Mouse (Mus musculus): Measurements from ENCODE around the gene Gnai3. TPM values are rescaled to one million over a fixed set of nuclear protein-coding genes. Genes with fewer than 3 reads are reported as not detected.

Gene Gnai3
- total RNA-seq (2014; rRNA removed) = 89.5 and 92.8 TPM in 2 replicates
- 19.0 and 24.6 TPM in 2 replicates for polyA plus RNA-seq (2012; rRNA removed)

GRCm38 (mm10) chr3:108145534-108146445 is at the start of gene Gnai3:
Gene Gnai3, minus strand, starts transcription at chr3:108146146.
- under 1% methylated on average over 63 of the region's 63 CpGs for WGBS
- H3K27ac ChIP-seq (replicated peaks; ENCODE audit: insufficient read depth, low read depth, low read length) = peak within 1 kb of the TSS; percentile 79
- DNase-seq (ENCODE audit: extremely low read depth, low read depth, low spot score) = peak; percentile 84
- peaks cover 15% of the 10 kb centered on the region; the same call in 1 of the 2 replicates for H3K79me2 ChIP-seq (ENCODE audit: control insufficient read depth, insufficient read depth, low read length)
- TF ChIP-seq CTCF (IDR thresholded peaks at IDR 0.05; ENCODE audit: low read depth, low read length) (no peak), POLR2A (IDR thresholded peaks at IDR 0.05; ENCODE audit: extremely low read depth, insufficient read depth, low read length) (peak; percentile 78; the same call in 1 of the 2 replicates)
- peaks cover 5% of the 10 kb centered on the region; the same call in 1 of the 2 replicates for H3K4me1 ChIP-seq (ENCODE audit: control insufficient read depth, insufficient read depth, low read length)
- H3K36me3 ChIP-seq (ENCODE audit: control insufficient read depth, insufficient read depth, low read length) = peaks cover 2% of the 10 kb centered on the region; the same call in 1 of the 2 replicates
- peak within 1 kb of the TSS; percentile 92 for H3K9ac ChIP-seq (ENCODE audit: low read depth, low read length)
- H3K4me3 ChIP-seq (ENCODE audit: insufficient read depth, low read depth, low read length) = peak within 1 kb of the TSS; percentile 86
- H3K27me3 ChIP-seq (ENCODE audit: control insufficient read depth, insufficient read depth, low read length) = no peaks in the 10 kb centered on the region

- Histone ChIP-seq H3K9ac (ENCODE audit: low read depth, low read length) (no peak overlapping the region), H3K27ac (replicated peaks; ENCODE audit: insufficient read depth, low read depth, low read length) (no peak overlapping the region), H3K27me3 (ENCODE audit: control insufficient read depth, insufficient read depth, low read length) (no peaks in the 10 kb centered on the region), H3K4me1 (ENCODE audit: control insufficient read depth, insufficient read depth, low read length) (peaks cover 2% of the 10 kb centered on the region; the same call in 1 of the 2 replicates), H3K36me3 (ENCODE audit: control insufficient read depth, insufficient read depth, low read length) (no peaks in the 10 kb centered on the region), H3K79me2 (ENCODE audit: control insufficient read depth, insufficient read depth, low read length) (no peaks in the 10 kb centered on the region), H3K4me3 (ENCODE audit: insufficient read depth, low read depth, low read length) (no peak overlapping the region)
- DNase-seq (ENCODE audit: extremely low read depth, low read depth, low spot score) = no peak
- WGBS = 88% methylated on average over 4 of the region's 4 CpGs
- TF ChIP-seq POLR2A (IDR thresholded peaks at IDR 0.05; ENCODE audit: extremely low read depth, insufficient read depth, low read length) (no peak), CTCF (IDR thresholded peaks at IDR 0.05; ENCODE audit: low read depth, low read length) (no peak)
Measured at GRCm38 (mm10) chr3:108195287-108195686, 49.3 kb upstream of the Gnai3 start.

- Histone ChIP-seq H3K27ac (replicated peaks; ENCODE audit: insufficient read depth, low read depth, low read length) (no peak overlapping the region), H3K36me3 (ENCODE audit: control insufficient read depth, insufficient read depth, low read length) (no peaks in the 10 kb centered on the region), H3K4me3 (ENCODE audit: insufficient read depth, low read depth, low read length) (no peak overlapping the region), H3K4me1 (ENCODE audit: control insufficient read depth, insufficient read depth, low read length) (no peaks in the 10 kb centered on the region; the same call in 1 of the 2 replicates), H3K27me3 (ENCODE audit: control insufficient read depth, insufficient read depth, low read length) (no peaks in the 10 kb centered on the region), H3K79me2 (ENCODE audit: control insufficient read depth, insufficient read depth, low read length) (no peaks in the 10 kb centered on the region), H3K9ac (ENCODE audit: low read depth, low read length) (no peak overlapping the region)
- TF ChIP-seq CTCF (IDR thresholded peaks at IDR 0.05; ENCODE audit: low read depth, low read length) = no peak
- no peak for TF ChIP-seq POLR2A (IDR thresholded peaks at IDR 0.05; ENCODE audit: extremely low read depth, insufficient read depth, low read length)
- DNase-seq (ENCODE audit: extremely low read depth, low read depth, low spot score) = no peak
- WGBS = 79% methylated on average over 4 of the region's 4 CpGs
Measured at GRCm38 (mm10) chr3:108193686-108194085, 47.7 kb upstream of the Gnai3 start.

DNA sequence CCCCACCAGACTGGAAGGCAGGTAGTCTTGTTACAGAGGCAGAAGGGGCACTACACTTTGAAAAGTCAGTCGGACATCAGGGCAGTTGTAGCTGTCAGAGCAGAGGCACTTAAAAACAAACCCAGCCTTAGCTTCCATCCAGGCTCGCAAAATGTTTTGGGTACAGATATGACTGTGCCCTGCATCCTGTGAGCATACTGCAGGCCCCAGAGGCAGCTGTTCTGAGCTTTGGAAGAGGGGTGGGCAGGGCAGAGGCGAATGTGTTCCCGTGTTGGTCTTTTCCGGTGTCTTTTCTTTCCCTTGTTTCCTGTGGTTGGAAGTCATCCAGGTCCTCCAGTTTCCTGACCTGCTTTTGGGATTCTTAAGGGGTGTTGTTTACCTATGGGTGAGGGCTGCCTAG is 44.0 kb upstream of the Gnai3 start:
- no peak overlapping the region for H3K4me3 ChIP-seq (ENCODE audit: insufficient read depth, low read depth, low read length)
- H3K27ac ChIP-seq (replicated peaks; ENCODE audit: insufficient read depth, low read depth, low read length) = no peak overlapping the region
- WGBS = 60% methylated on average over 5 of the region's 5 CpGs
- DNase-seq (ENCODE audit: extremely low read depth, low read depth, low spot score) = no peak
- no peaks in the 10 kb centered on the region for H3K27me3 ChIP-seq (ENCODE audit: control insufficient read depth, insufficient read depth, low read length)
- peaks cover 5% of the 10 kb centered on the region for H3K4me1 ChIP-seq (ENCODE audit: control insufficient read depth, insufficient read depth, low read length)
- H3K79me2 ChIP-seq (ENCODE audit: control insufficient read depth, insufficient read depth, low read length) = no peaks in the 10 kb centered on the region
- no peaks in the 10 kb centered on the region for H3K36me3 ChIP-seq (ENCODE audit: control insufficient read depth, insufficient read depth, low read length)
- TF ChIP-seq CTCF (IDR thresholded peaks at IDR 0.05; ENCODE audit: low read depth, low read length) (no peak), POLR2A (IDR thresholded peaks at IDR 0.05; ENCODE audit: extremely low read depth, insufficient read depth, low read length) (no peak)
- no peak overlapping the region for H3K9ac ChIP-seq (ENCODE audit: low read depth, low read length)

- Histone ChIP-seq H3K4me3 (ENCODE audit: insufficient read depth, low read depth, low read length) (no peak overlapping the region), H3K9ac (ENCODE audit: low read depth, low read length) (no peak overlapping the region), H3K79me2 (ENCODE audit: control insufficient read depth, insufficient read depth, low read length) (no peaks in the 10 kb centered on the region), H3K36me3 (ENCODE audit: control insufficient read depth, insufficient read depth, low read length) (no peaks in the 10 kb centered on the region), H3K27me3 (ENCODE audit: control insufficient read depth, insufficient read depth, low read length) (no peaks in the 10 kb centered on the region), H3K27ac (replicated peaks; ENCODE audit: insufficient read depth, low read depth, low read length) (no peak overlapping the region), H3K4me1 (ENCODE audit: control insufficient read depth, insufficient read depth, low read length) (peaks cover 5% of the 10 kb centered on the region)
- whole genome bisulfite sequencing = 90% methylated on average over 9 of the region's 9 CpGs
- no peak for DNase-seq (ENCODE audit: extremely low read depth, low read depth, low spot score)
- no peak for TF ChIP-seq CTCF (IDR thresholded peaks at IDR 0.05; ENCODE audit: low read depth, low read length)
- no peak for TF ChIP-seq POLR2A (IDR thresholded peaks at IDR 0.05; ENCODE audit: extremely low read depth, insufficient read depth, low read length)
Measured at GRCm38 (mm10) chr3:108188716-108189490, 43.0 kb upstream of the Gnai3 start.
